Mouse (Mus musculus): ENCODE results near the gene BC005537.
"Not testable (repeated sequence)": the region's sequence is repeated elsewhere in the genome, so short reads cannot be mapped to it uniquely, and the experiment has no call there.

The BC005537 gene

DNA sequence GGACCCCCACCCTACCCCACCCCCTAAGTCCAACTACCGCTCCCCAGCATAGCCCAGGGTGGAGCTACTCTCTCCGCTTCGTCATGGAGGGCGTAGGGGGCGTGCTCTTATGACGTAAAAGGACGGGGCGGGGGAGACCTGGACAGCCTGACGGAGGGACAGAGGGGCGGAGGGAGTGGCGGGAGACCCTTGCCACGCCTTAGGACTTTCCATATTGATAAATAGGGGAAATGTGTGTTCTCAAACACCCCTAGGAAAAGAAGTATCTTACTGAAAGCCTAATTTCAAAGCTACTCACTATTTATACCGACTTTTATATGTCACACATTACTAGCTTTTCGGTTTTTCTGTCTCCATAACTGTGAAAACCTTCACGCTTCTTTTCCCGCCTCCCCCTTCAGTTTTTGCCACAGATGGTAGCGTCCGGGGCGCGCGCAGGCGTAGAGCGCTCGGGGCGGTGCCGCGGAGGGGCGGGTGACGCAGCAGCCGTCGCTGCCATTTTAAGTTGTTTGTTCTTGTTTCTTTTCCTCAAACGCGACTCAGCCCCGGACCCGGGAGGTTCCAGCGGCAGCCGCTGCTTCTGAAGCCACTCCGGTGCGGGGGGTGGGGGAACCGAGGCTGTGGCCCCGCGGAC, 666 bp upstream of the BC005537 start:
- DNase-seq = peak; percentile 98

- DNase-seq = peak; percentile 53
Observed at GRCm38 (mm10) chr13:24802131-24802691, 754 bp downstream of the BC005537 start.

DNA sequence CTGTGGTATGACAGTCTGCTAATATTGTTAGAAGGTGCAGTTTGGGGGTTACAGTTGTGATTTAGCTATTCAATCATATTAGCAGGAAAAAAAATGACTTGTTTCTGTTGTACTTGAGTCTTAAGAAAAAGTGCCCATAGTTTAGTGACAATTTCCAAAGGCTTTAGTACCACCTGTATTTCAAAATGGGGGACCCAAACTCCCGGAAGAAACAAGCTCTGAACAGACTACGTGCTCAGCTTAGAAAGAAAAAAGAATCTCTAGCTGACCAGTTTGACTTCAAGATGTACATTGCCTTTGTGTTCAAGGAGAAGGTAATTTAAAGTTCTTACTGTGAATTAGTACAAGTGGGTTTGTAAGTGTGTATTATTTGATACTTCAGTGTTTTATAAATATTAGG, 1.7 kb downstream of the BC005537 start:
- no peak for DNase-seq

- DNase-seq = no peak
Observed at GRCm38 (mm10) chr13:24806079-24806478, 4.6 kb downstream of the BC005537 start.

- no peak for DNase-seq
Observed at GRCm38 (mm10) chr13:24812521-24812920, 11.1 kb downstream of the BC005537 start.

GRCm38 (mm10) chr13:24814616-24815015, 13.2 kb downstream of the BC005537 start:
- no peak for DNase-seq

DNA sequence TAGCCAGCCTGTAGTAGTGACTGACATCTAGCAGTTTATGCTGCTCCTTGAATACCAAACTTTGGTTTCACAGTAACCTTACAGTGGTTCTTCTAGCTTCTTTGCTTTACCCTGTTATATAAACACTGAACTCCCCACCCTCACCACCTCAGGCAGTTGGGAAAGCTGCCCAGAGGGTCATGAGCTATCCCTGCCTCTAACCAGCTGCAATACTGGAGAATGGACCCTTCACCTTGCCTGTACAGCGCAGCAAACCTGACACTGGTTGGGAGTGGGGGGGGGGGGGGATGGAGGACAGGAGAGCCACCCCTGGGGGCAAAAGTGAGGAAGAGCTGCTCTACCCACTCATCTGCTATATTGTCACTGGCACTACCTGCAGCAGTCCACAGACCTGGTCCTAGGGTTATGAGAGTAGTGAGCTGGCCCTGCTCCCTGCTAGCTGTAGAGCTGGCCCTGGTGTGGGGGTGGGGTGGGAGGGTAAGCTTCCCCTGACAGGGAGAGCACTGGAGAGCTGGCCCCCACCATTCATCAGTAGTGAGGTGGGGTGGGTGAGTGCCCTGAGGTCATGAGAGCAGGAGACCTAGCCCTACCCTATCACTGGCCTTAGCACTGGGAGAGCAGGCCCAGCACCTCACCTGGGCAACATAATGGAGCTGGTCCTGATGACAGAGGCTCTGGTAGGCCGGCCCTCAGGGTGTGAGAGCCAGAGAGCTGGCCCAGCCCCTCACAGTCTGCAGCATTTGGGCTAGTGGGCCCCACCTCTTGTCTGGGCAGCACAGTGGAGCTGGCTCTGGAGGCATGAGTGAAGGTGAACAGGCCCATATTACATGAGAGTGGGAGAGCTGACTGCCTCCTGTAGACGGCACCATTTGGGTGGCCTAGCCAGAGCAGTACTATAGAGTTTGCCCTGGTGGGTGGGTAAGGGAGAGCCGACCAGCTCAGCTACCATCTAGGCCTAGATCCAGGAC, 15.0 kb downstream of the BC005537 start:
- DNase-seq = peak; percentile 6

GRCm38 (mm10) chr13:24819931-24820330, 18.5 kb downstream of the BC005537 start:
- DNase-seq = no peak

GRCm38 (mm10) chr13:24822663-24823343, 21.3 kb downstream of the BC005537 start:
- no peak for DNase-seq

GRCm38 (mm10) chr13:24824647-24825046, 23.2 kb downstream of the BC005537 start:
- DNase-seq = no peak

GRCm38 (mm10) chr13:24825587-24825986, 24.1 kb downstream of the BC005537 start:
- no peak for DNase-seq

DNA sequence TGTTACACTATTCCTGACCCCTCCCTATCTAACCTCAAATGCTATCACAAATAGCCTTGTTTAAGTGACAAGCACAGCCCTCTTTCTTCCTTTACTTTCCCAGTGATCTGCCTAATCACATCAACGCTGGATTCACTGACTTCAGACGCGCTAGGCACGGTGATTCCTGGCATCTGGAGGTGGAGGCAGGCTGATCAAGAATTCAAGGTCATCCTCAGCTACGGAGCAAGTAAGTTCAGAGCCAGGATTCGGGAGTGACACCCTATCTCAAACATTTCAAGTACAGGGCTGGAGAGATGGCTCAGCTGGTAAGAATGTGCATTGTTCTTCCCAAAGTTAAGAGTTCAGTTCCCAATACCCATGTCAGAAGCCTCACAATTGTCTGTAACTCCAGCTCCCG, 24.7 kb downstream of the BC005537 start:
- DNase-seq = no peak

GRCm38 (mm10) chr13:24830756-24831352, 29.4 kb downstream of the BC005537 start:
- DNase-seq = no peak

GRCm38 (mm10) chr13:24831353-24832130, 30.1 kb downstream of the BC005537 start, which contains the start of the genes Acot13 and Tdp2:
TSS of gene Acot13 (minus strand) at chr13:24831540.
TSS of gene Tdp2 (plus strand) at chr13:24831679.
- DNase-seq = peak; percentile 98

DNA sequence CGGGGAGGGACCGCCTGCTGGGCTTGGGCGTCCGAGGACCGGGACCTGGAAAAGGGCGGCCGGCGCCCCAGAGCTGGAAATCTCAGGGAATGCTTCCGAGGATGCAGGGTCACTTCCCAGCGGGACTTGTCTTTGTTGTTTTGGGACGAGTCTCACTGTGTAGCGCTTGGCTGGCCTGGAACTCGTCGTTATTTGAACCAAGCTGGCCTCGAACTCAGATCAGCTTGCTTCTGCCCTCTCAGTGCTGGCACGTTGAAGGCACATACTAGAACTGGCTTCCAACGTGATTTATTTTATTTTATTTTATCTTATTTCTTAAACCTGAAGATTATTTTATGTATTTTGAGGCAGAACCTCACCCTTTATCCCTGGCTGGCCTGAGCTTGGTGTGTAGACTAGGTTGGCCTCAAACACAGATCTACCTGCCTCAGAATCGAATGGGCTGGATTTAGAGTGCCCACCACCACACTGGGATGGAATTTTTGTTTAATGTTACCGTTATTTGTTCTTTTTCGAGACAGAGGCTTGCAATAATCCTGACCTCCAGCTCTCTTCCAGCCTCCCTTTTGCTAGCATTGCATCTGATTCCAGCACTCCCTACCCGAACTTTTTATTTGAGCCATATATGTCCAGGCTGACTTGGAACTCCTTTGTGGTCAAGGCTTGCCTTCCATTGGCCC, 30.8 kb downstream of the BC005537 start:
- no peak for DNase-seq

GRCm38 (mm10) chr13:24832811-24833155, 31.3 kb downstream of the BC005537 start:
- DNase-seq = no peak

GRCm38 (mm10) chr13:24837765-24838164, 36.3 kb downstream of the BC005537 start:
- DNase-seq = not testable (repeated sequence)

DNA sequence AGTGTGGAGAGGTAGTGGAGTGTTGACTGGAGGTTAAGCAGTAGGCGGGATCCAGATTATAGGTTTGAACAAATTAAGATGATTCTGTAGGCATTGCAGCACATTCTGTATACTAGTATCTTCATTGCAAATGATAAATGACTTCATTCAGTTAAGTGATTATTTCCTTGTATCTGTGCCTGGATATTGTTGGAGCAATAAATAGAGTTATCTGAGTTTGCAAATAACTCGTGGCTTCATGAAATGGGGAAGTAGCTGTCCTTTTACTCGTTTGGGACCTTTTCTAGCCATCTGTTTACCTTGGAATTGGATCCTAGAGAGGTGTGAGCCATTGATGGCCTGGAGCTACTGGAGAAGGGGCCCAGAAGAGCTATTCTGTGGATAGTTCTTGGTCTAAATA, 38.4 kb downstream of the BC005537 start:
- no peak for DNase-seq

DNA sequence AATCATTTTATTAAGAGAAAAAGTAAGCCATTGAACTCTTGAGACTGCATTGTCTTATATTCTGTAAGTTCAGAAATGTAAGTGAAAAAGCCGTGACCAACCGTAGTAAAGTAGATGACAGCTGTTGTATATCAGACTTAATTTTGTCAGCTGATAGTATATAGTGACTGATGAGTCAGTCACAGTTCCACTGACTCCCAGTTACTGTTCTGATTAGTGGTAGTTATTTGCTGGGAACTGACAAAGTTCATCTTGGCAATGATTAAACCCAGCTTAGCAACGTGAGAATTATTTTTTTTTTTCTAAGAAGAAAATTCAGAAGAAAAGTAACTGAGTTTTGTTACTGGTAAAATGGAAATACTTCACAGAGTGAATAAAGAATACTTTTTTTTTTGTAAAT, 40.2 kb downstream of the BC005537 start:
- no peak for DNase-seq

DNA sequence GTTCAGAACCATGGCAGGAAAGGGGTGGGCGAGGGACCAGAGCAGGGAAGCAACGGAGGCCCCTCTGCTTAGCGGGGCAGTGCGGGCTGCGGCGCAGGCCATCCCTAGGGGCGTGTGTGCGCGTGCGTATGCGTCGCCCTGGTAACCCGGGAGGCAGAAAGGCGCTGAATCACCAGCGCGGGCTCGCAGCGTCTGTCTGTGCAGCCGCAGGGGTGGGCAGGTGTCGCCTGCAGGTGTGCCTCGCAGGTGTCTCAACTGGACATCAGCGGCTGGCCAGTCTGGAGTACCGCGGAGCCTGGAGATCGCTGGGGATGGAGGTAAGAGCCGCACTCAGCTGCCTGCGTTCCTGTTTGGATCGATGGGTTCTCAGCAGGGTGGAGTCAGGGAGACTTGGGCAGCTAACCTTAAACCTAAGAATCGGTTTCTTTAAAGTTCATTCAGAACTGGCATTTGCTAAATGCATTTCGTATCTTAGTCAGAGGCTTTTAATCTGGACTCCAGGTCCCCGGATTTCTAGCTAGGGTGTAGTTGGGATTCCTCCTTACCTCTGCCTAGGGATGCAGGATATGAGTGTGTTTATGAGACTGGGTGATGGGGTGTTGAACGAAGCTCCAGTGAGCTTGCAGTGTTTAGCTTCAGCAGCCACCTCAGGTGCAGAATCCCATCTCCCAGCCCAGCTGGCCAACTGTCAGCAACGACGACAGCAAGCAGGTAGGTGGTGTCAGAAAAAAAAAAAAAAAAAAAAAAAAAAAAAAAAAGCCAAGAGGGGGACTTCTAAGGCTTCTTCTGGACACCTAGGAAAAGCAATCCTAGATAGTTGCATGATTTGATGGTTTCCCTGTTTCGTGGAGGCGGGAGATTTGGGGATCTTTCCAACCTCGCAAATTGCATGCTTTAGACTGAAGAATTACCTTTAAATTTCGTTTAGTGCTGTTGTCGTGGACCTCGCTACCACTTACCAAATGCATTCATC, 43.8 kb downstream of the BC005537 start, which contains the start of gene D130043K22Rik:
Gene D130043K22Rik, plus strand, starts transcription at position 153 of the 973 bp plus-strand sequence.
- DNase-seq = peak; percentile 76
